Mouse (Mus musculus): ENCODE results near the gene Sval3.

Gene Sval3

DNA sequence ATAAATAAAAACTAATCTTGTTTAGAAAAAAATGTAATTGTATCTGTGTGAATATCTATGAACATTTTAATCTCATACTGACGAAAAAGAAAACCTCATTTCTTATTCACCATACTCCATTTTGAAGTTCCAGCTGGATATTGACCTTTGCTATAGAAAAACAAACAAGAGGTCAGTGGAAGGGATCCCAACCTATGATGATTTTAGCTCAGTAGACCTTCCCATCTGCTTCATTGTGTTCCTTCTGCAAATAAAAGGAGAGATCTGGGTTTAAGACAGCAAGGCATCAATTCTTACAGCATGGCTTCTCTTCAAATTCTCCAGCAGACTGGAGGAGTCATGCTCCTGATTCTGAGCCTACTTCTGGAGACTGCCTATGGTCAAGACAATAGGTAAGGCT is at the start of gene Sval3:
Sval3 (plus strand) TSS at position 301 of the 400 bp plus-strand sequence.
- no peak for ATAC-seq (ENCODE audit: insufficient number of reproducible peaks, low FRiP score, low TSS enrichment)

GRCm38 (mm10) chr6:41951330-41951729 is 16.6 kb upstream of the Sval3 start, which contains the start of gene Sval1:
TSS of gene Sval1 (plus strand) at chr6:41951630.
- ATAC-seq (ENCODE audit: insufficient number of reproducible peaks, low FRiP score, low TSS enrichment) = no peak

Data from cerebellum, adult (tissue).